Mouse (Mus musculus) induced T-regulatory cell, adult 2 months (primary cell): ENCODE results near the gene Tmem97.
"Not testable (repeated sequence)": the region's sequence is repeated elsewhere in the genome, so short reads cannot be mapped to it uniquely, and the experiment has no call there.

Experiments
- DNase-seq: peaks from one replicate; pipeline ENCODE4 v3.0.0-alpha.2; 2012; ENCODE audit warnings: low read depth

The Tmem97 gene

DNA sequence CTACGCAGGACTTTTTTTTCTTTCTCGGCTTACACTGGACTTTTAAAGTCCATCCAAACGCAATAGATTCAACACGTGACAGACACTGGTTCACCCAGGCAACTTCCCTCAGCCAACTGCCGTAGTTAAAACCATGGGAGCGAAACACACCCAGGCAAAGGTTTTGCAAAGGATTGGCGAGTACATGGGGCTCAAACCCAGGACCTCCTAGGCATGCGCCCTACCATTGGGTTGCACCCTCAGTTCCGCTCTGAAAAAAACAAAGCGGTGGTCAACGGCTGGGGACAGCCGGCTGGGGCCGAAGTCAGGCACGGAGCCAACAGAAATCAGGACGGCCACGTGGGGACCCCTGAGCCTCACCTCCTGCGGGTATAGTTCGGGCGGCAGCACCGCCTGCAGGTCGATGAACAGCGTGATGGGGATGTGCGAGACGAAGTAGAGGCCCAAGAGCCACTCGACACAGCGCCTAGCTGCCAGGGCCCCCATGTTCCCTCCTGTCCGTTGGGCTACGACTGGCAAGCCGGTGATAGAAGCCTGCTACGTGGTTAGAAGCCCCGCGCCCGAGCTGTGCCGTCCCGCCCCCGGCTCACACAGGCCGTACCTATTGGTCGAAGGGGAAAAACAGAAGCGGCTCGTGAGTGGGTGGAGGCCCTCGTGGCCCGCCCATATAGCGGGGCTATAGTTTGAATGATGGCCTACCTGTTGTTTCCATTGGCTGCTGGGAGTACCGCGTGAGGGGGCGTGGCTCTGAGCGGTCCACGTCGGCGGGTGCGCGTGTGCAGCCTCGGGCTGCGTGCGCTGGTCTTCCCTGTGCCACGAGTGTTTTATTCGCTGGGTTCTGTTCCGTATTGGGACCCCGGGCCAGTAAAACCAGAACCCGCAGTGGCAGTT is at the start of gene Tmem97:
Gene Tmem97, minus strand, starts transcription at position 610 of the 891 bp plus-strand sequence.
- DNase-seq, result peak; percentile 97

- DNase-seq, result peak; percentile 86
Observed at GRCm38 (mm10) chr11:78600051-78600450, 49.5 kb upstream of the Tmem97 start.

DNA sequence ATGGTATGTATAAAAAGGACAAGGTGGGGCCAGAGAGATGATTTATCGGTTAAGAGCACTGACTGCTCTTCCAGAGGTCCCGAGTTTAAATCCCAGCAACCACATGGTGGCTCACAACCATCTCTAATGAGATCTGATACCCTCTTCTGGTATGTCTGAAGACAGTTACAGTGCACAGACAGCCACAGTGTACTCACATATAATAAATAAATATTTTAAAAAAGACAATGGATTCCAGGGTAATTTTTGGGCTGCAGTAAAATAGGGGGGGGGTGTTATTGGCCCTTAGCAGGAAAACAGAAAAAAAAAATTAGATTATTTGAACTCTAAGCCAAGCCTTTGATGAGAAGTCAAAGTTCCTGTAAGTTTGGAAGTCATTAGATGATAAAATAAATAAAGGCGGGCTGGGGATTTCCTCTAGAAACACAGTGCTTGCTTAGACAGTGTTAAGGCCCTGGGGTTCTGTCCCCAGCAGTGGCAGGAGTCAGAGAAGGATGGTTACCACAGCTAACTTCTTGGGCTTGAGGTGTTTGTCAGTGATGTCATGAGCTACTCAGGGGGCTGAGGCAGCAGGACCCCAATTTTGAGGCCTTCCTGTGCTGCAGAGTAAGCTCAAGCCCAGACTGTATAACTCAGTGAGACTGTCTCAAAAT is 48.3 kb upstream of the Tmem97 start:
- no peak for DNase-seq

DNA sequence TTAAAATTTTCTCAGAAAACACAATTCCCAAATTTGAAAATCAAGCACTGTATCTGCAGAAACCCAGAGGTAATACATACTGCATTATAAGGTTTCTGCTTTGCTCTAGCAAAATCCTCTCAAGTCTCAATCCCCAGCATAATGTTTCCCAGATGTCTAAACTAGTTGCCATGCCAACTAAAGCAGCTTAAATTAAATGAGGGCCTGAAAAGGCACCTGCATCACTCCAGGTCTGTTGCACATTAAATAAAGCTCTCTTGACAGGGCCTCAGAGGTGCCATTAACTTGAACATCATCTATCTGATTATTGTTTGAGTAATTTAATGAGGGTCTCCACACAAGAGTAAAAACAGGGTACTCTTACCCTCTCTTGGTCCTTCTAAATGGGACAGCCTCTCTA is 46.2 kb upstream of the Tmem97 start:
- DNase-seq, result no peak

DNA sequence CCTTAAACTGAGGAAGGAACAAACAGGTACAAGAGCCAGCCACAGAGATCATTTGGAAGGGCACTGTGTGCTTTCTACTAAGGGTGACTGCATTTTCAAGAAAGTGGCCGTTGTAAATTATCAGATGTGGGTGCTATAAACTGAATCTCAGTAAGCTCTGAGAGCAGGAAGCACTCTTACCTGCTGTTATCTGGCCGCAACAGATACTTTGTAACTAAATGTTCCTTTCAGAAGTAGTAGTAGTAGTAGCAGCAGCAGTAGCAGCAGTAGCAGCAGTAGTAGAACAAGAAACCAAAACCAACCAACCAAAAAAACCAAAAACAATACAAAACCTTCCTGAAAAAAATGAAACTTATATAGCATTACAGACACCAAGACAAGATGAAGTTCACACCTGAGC is 45.2 kb upstream of the Tmem97 start:
- DNase-seq, result peak; percentile 28

- no peak for DNase-seq
Observed at GRCm38 (mm10) chr11:78594271-78594964, 43.8 kb upstream of the Tmem97 start.

DNA sequence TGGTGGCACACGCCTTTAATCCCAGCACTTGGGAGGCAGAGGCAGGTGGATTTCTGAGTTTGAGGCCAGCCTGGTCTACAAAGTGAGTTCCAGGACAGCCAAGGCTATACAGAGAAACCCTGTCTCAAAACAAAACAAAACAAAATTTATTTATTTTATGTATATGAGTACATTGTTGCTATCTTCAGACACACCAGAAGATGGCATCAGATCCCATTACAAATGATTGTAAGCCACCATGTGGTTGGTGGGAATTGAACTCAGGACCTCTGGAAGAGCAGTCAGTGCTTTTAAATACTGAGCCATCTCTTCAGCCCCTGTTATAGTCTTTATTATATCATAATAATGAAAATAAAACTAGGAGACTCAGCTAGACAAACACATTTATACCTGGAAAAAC is 37.1 kb upstream of the Tmem97 start:
- not testable (repeated sequence) for DNase-seq

GRCm38 (mm10) chr11:78586099-78586498 is 35.5 kb upstream of the Tmem97 start:
- DNase-seq, result peak; percentile 67

DNA sequence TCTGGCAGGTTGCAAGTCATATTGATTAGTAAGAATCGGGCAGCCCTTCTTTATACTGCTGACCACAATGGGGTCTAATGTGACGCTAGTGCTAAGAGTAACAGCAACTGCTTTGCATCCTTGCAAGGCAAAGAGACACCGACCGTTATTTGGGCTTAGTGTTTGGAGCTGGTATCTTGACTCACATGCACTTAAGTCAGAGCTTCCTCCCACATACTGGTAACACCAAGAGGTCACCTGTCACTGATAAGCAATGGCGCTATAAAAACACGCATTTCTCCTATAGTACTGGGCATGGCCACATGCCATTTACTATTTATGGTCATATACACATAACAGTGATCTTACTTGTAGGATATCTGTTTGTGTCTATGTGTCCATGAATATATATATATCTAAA is 32.3 kb upstream of the Tmem97 start:
- no peak for DNase-seq

DNA sequence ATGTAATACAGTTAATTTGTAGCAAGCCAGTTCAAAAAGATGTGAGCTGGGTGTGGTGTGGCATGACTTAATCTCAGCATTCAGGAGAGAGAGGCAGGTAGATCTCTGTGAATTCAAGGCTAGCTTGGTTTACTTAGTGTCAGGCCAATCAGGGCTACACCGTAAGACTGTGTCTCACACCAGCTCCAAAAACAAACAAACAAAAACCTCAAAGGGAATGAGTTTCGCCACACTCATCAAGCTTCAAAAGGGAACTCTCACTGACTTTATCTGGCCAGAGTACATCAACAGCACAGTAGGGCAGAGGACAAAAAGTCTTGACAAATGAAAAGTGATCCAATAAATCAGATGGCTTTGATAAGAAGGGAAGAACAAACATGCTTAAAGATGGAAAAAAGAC is 24.4 kb upstream of the Tmem97 start:
- DNase-seq, result no peak

GRCm38 (mm10) chr11:78574536-78574935 is 24.0 kb upstream of the Tmem97 start:
- DNase-seq, result no peak

- not testable (repeated sequence) for DNase-seq
Observed at GRCm38 (mm10) chr11:78574031-78574430, 23.5 kb upstream of the Tmem97 start.

- no peak for DNase-seq
Observed at GRCm38 (mm10) chr11:78571854-78572253, 21.3 kb upstream of the Tmem97 start.

GRCm38 (mm10) chr11:78571441-78571840 is 20.9 kb upstream of the Tmem97 start:
- DNase-seq, result no peak

DNA sequence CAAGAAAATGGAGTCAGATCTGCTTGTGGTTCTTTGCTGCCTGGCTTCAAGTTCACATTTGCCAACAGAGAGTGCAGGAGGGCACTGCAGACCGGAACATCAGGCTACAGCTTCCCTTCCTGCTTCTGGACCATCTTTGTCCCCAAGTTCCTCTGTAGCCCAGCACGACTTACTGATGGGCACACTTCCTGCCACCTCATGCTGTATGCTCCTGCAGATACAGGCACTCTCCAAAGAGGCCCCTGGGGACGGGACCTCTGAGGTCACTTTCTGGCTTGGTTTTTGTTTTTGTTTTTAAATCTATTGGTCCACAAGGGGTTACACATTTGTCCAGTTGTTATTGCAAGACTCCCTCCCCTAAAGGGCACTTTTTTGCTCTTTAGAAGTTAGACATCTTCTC is 19.2 kb upstream of the Tmem97 start:
- no peak for DNase-seq

DNA sequence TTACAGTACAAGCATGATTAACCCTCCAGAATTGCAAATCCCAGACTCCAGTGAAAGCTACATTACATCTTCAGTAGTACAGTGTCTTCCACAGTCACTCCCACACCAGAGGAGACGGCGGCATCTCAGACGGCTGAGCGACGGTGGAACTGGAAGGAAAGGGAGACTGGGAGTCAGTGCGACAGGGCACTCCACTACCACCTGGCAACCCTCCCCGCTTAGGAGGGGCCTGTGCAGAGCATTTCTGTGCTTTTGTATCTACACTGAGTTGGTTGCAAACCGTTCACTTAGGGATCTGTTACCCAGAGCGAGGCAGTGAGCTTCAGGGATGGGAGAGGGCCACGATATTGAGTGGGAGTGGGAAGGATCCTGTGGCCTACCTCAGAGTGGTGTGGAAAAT is 18.2 kb upstream of the Tmem97 start:
- no peak for DNase-seq

DNA sequence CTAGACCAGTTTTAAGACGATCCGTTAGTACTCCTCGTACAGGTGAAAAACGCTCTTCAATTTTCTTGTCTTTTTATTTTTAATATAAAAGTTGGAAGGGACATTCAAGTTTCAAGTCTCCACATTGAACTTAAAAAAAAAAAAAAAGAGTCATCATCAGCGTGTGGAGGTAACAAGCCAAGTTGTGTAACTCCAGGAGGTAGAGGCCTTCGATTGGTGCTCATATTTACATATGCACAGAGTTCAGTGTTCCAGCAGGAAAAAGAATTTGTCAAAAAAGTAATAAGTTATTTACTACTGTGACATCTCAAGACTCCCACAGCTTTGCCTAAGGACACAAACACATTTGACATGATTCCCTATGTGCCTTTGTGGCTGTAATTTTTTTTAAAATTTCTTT is 17.0 kb upstream of the Tmem97 start:
- DNase-seq, result no peak

DNA sequence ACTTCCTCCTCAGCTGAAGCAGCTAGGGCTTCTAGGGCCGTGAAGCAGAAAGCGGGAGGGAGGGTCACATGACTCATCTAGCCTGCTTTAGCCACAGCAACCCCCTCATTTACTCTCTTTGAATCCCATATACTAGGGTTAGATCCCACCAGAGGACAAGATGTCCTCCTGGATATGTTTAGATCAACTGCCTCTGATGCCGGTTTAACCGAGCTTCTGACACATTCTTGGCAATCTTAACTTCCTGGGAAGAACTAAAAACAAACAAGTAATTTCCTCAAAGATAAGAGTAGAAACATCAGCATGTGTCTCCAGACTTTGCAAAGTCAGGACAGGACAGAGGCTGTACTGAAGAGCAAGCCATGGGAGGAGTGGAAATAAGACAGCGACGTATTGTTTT is 16.2 kb upstream of the Tmem97 start:
- no peak for DNase-seq

DNA sequence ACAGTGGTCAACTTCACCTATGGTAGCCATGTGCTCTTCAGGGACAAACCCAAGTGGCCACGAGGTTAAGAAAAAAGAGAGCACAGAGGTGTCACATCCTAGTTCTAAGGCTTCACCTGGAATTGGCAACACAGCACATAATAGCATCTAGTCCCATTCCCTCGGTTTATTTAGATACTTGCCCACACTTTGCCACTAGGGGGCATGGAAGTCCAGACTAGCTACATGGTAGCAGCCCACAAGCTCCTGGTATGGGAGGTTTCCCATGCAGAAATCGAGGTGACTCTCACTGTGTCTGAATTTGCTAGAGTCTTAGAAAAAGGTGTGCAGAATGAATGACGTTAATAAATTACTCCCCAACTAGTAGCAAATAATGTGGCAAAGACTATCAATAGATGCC is 9.9 kb upstream of the Tmem97 start:
- peak; percentile 81 for DNase-seq

DNA sequence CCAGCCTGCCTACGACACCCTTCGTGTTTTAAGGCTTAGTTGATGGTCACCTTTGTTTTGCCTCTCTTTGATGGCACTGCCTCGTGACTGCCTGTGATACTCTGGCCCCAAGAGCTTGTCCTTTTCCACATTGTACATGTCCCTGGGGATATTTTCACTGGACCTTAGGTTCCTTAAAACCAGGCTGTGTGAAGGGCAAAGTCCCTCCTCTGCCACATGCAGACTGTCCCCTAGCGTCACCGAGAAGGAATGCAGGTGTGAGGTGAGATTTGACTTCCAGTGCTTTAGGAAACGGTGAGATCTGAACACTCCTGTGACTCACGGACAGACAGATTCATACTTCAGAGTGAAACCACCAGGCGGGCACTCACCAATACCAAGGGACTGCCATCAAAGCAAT is 6.7 kb upstream of the Tmem97 start:
- DNase-seq, result no peak

DNA sequence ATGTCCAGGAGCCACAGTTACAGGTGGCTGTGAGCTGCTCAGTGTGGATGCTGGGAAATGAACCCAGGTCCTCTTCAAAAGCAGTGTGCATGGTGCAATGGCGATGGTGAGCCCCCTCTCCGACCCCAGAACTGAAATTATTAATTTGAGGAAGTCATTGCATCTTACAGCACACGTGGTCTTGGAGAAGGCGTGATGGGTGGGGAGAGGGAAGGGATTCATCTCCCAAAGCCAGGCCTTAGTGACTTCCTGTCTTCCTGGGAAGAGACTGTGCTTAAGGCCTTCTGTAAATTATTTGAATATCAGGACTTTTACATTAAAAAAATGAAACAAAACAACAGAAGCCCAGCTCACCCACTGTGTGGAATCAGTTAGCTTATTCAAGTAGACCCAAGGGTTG is 5.5 kb upstream of the Tmem97 start:
- DNase-seq, result no peak

DNA sequence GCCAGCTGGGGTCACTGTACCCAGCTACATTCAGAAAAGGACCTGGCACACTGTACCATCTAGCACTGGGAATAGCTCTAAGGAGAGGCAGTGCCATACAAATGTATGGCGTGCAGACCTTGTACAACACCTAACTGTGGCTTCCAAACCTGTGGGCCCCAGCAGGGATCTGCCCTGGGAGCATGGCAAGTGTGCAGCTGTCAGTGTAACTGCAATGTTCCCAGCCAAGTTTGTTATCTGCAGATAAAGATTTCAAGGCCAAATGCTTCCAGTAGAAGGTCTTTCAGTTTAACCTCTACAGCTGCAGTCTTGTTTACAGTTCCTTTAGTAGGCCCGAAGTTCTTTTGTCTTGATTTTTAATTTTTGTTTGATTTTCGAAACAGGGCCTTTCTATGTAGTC is 5.0 kb upstream of the Tmem97 start:
- DNase-seq, result no peak

- no peak for DNase-seq
Observed at GRCm38 (mm10) chr11:78551059-78551398, 452 bp upstream of the Tmem97 start.
